Mouse (Mus musculus) hindbrain, embryonic 14.5 days (tissue): ENCODE results near the gene Pla2g4f. TPM values are rescaled to one million over a fixed set of nuclear protein-coding genes. Genes with fewer than 3 reads are reported as not detected.

ENCODE experiments used
- ATAC-seq: fragments of 200-750 bp; cut with Nextera tagmentation; 2 replicates; pipeline ENCODE4 v1.8.0; 2017; ENCODE audit warnings: moderate number of reproducible peaks, mild to moderate bottlenecking, moderate TSS enrichment, moderate library complexity; ENCODE audit not compliant: low FRiP score
- DNase-seq: peaks from one replicate; pipeline ENCODE4 v3.0.0-alpha.2; 2015; ENCODE audit warnings: low spot score
- H3K27ac ChIP-seq: fragments of 300-500 bp; sonication (generic); 2 replicates; pipeline ENCODE4 v1.5.1; 2014; ENCODE audit warnings: mild to moderate bottlenecking, moderate library complexity
- H3K27me3 ChIP-seq: fragments of 300-500 bp; sonication (generic); 2 replicates; pipeline ENCODE4 v1.6.1; 2014; ENCODE audit warnings: mild to moderate bottlenecking, low read length, mixed read lengths; ENCODE audit not compliant: control insufficient read depth, insufficient read depth
- H3K36me3 ChIP-seq: fragments of 300-500 bp; sonication (generic); replicated peaks from 2 replicates; pipeline ENCODE4 v1.6.1; 2014; ENCODE audit not compliant: control insufficient read depth, insufficient read depth
- H3K4me1 ChIP-seq: fragments of 300-500 bp; sonication (generic); replicated peaks from 2 replicates; pipeline ENCODE4 v1.6.1; 2014; ENCODE audit warnings: antibody characterized with exemption, low read length, mixed read lengths; ENCODE audit not compliant: control insufficient read depth, insufficient read depth
- H3K4me2 ChIP-seq: fragments of 300-500 bp; sonication (generic); replicated peaks from 2 replicates; pipeline ENCODE4 v1.6.1; 2014; ENCODE audit warnings: mild to moderate bottlenecking, moderate library complexity
- H3K4me3 ChIP-seq: fragments of 300-500 bp; sonication (generic); replicated peaks from 2 replicates; pipeline ENCODE4 v1.5.1; 2014; ENCODE audit warnings: mild to moderate bottlenecking, low read length
- H3K9ac ChIP-seq: fragments of 300-500 bp; sonication (generic); 2 replicates; pipeline ENCODE4 v1.6.1; 2014
- H3K9me3 ChIP-seq: fragments of 300-500 bp; sonication (generic); 2 replicates; pipeline ENCODE4 v1.6.1; 2016; ENCODE audit warnings: low read length; ENCODE audit not compliant: control insufficient read depth
- WGBS: fragments of 180-500 bp; shearing (Covaris S2); extraction: QIAGEN DNeasy Blood & Tissue Kit; methylation state at CpG from one replicate; pipeline ENCODE4 v1.1.7; 2014; 5-methylcytosine and 5-hydroxymethylcytosine counted together
- polyA plus RNA-seq: library from polyadenylated mRNA; unstranded; fragments of >200 nt; fragmentation: Nextera tagmentation; extraction: Ambion mirVana; gene quantifications from 2 replicates; pipeline ENCODE4 v1.2.1, GENCODE M21; 2014

The Pla2g4f gene
- polyA plus RNA-seq, 1 experiment from 2014 or later: not detected

DNA sequence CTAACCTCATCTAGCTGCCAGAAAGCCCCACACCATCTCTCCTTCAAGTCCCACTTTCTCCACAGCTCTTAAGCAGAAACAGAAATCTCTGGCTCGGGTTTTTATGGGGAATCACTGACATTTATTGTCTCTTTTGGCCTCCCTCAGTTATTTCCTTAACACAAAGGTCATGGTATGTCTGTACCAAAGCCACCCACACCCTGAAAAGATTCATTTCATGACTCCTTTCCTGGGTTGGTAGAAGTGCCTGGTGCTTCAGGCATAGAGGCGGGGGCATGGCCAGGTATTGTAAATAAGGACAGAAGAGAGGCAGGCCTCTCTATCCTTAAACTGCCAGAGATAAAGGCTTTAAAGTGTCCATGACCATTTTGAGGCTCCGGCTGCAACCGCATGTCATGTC, 522 bp upstream of the Pla2g4f start:
- Histone ChIP-seq H3K4me1 (no peaks in the 10 kb centered on the region), H3K27me3 (no peaks in the 10 kb centered on the region), H3K4me3 (no peak overlapping the region), H3K36me3 (peaks cover 44% of the 10 kb centered on the region), H3K4me2 (no peak overlapping the region), H3K9ac (no peak overlapping the region), H3K27ac (no peak overlapping the region), H3K9me3 (no peaks in the 10 kb centered on the region)
- ATAC-seq (no peak), DNase-seq (no peak)
- WGBS: 94% methylated on average over 4 of the region's 4 CpGs

DNA sequence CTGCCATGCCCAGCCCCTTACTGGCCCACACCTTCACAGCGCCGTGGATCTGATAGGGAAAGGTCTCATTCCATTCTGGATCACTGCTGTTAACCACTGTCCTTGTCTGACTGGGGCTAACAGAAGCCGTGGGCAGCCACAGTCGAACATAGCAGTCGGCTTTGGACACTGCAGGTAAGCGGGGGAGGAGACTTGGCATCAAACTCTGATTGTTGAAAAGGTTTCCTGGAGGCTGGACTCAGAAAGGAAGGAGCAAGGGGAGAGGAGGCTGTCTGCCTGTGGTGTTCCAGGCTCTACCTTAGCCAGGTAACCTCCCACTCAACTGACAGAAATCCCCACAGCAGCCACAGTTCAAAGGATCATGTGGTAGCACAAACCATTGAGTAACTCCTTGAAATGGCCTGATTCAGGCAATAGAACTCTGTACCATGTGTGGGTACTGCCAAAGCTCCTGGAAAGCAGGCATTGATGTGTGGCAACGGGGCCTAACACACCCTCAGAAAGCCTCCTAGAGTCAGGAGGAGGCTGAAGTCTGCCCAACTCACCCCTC, 1.6 kb downstream of the Pla2g4f start:
- WGBS: 86% methylated on average over 7 of the region's 7 CpGs
- ATAC-seq (no peak), DNase-seq (no peak)
- Histone ChIP-seq H3K4me1 (no peaks in the 10 kb centered on the region), H3K36me3 (peaks cover 22% of the 10 kb centered on the region), H3K27me3 (no peaks in the 10 kb centered on the region), H3K4me3 (no peak overlapping the region), H3K27ac (no peak overlapping the region), H3K9me3 (no peaks in the 10 kb centered on the region), H3K4me2 (no peak overlapping the region), H3K9ac (no peak overlapping the region)

DNA sequence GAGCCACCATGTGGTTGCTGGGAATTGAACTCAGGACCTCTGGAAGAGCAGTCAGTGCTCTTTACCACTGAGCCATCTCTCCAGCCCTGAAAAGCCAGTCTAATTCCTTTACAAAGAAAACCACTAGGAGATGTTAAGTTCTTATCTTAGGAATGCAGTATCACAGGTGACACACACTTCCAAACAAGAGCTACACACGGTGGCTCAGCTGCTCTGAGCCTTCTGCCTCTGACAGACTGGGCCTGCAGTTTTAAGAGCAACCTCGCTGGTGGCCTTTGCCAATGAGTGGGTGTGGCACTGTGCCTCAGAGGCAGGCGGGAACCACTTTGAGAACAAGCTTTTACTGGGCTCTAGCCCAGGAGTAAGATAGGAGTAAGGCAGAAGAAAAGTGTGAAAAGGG, 9.9 kb downstream of the Pla2g4f start:
- DNase-seq (no peak), ATAC-seq (no peak)
- WGBS: 36% methylated on average over 3 of the region's 3 CpGs

DNA sequence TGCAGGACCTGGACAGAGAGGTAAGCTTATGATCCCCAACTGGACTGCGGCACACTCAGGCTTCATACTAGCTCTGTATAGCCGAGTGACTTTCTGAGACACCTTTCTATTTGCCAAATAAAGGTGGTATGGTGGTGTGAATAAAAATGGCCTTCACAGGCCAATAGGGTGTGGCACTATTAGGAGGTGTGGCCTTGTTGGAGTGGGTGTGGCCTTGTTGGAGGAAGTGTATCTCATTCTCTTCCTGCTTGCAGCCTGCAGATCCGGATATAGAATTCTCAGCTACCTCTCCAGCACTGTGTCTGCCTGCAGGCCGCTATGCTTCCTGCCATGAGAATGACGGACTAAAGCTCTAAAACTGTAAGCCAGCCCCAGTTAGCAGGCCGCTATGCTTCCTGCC, 12.9 kb downstream of the Pla2g4f start:
- 95% methylated on average over 6 of the region's 6 CpGs for WGBS
- DNase-seq (no peak), ATAC-seq (no peak)
- Histone ChIP-seq H3K9ac (no peak overlapping the region), H3K4me1 (no peaks in the 10 kb centered on the region), H3K27me3 (no peaks in the 10 kb centered on the region), H3K4me2 (no peak overlapping the region), H3K27ac (no peak overlapping the region), H3K4me3 (no peak overlapping the region), H3K36me3 (no peaks in the 10 kb centered on the region), H3K9me3 (no peaks in the 10 kb centered on the region)

More for the DNA sequence above, 9.9 kb downstream of the Pla2g4f start:
- Histone ChIP-seq H3K4me3 (no peak overlapping the region), H3K27me3 (no peaks in the 10 kb centered on the region), H3K4me2 (no peak overlapping the region), H3K9me3 (no peaks in the 10 kb centered on the region), H3K9ac (no peak overlapping the region), H3K27ac (no peak overlapping the region), H3K36me3 (no peaks in the 10 kb centered on the region), H3K4me1 (no peaks in the 10 kb centered on the region)

DNA sequence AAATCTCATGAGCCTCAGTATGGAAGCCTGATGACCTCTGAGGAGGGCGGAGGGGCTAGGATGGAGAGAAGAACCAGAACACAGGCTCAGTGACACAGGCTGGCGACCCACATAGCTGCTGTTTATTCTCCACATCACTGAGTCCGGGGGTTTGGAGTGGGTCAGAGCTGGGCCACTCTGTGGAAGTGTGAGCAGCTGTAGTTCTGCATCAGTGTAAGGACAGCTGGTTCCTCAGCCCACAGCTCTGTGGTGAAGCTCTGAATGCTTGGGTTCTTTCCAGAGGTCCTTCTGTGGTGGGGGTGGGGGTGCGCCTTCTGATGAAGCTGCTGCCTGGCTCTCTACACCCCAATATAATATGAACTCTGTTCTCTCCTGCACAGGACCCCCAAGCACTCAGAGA, 14.1 kb downstream of the Pla2g4f start:
- no peaks in the 10 kb centered on the region for H3K9me3 ChIP-seq
- no peaks in the 10 kb centered on the region for H3K4me1 ChIP-seq
- 93% methylated on average over 4 of the region's 4 CpGs for WGBS
- H3K4me2 ChIP-seq: no peak overlapping the region
- no peaks in the 10 kb centered on the region for H3K27me3 ChIP-seq
- H3K27ac ChIP-seq: no peak overlapping the region
- ATAC-seq (no peak), DNase-seq (no peak)
- H3K36me3 ChIP-seq: no peaks in the 10 kb centered on the region
- H3K4me3 ChIP-seq: no peak overlapping the region
- no peak overlapping the region for H3K9ac ChIP-seq

DNA sequence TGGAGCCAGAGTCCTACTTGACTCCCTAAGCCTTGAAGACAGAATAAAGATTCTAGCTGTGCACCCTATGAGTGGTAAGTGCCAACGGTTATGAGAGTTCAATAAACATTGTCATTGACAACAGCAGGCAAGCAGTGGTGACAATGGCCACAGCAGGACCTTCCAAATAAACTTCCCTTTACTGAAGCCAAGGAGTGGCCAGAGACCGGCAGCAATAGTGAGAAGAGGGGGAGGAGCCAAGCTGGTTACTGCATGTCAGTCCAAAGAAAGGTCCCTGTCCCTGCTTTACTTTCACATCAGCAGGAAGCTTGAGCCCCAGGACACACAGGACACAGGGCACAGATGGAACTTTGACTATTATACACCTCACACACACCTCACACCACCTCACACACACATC, 17.8 kb downstream of the Pla2g4f start:
- Histone ChIP-seq H3K9me3 (no peaks in the 10 kb centered on the region), H3K27ac (no peak overlapping the region), H3K4me3 (no peak overlapping the region), H3K36me3 (no peaks in the 10 kb centered on the region), H3K9ac (no peak overlapping the region), H3K27me3 (no peaks in the 10 kb centered on the region), H3K4me2 (no peak overlapping the region), H3K4me1 (no peaks in the 10 kb centered on the region)
- DNase-seq: no peak
- 14% methylated on average over 2 of the region's 2 CpGs for WGBS
- ATAC-seq: no peak

DNA sequence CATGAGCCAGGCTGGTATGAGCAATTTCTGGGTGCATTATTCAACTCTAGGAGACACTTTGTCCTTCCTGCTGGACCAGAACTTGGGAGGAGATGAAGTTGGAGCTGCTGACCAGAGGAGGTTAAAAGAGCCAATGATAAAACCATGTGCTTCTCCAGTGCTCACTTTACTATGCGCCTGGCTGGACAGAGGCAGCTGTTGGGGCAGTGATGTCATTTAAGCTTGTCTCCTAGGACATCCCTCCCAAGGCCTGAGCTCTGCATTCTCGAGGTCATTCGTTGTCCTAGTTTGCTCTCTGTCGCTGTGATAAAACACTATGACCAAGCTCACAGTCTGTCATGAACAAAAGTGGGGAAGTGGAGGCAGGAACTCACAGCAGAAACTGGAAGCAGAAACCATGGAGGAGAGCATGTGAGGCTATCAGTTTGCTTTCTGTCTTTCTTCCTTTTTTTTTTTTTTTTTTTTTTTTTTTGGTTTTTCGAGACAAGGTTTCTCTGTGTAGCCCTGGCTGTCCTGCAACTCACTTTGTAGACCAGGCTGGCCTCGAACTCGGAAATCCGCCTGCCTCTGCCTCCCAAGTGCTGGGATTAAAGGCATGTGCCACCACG, 22.4 kb downstream of the Pla2g4f start:
- DNase-seq (no peak), ATAC-seq (no peak)
- no peak overlapping the region for H3K4me2 ChIP-seq
- no peak overlapping the region for H3K4me3 ChIP-seq
- H3K36me3 ChIP-seq: no peaks in the 10 kb centered on the region
- 89% methylated on average over 8 of the region's 9 CpGs for WGBS
- H3K9ac ChIP-seq: no peak overlapping the region
- H3K27ac ChIP-seq: no peak overlapping the region
- no peaks in the 10 kb centered on the region for H3K4me1 ChIP-seq
- H3K9me3 ChIP-seq: no peaks in the 10 kb centered on the region
- no peaks in the 10 kb centered on the region for H3K27me3 ChIP-seq

DNA sequence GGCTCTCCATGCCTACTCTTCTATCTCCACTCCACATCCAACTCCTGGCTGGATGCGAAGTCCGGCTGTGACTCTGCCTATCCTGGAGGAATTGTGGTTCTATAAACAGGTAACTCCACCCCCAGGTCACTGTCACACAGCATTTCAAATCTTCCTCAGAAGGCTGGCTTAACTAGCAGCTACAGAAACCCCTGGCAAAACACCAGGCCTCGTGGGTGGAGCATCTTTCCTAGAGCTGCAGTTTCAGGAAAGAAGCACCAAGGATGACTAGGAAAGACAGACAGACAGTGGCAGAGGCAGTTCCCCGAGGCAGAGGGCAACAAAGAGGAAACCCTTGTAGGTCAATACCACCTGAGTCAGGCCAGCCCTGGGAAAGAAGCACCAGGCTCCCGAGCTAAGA, 25.0 kb downstream of the Pla2g4f start, which contains the start of gene Pla2g4d:
TSS of gene Pla2g4d (minus strand) at position 203 of the 400 bp plus-strand sequence.
- 78% methylated on average over 5 of the region's 5 CpGs for WGBS

DNA sequence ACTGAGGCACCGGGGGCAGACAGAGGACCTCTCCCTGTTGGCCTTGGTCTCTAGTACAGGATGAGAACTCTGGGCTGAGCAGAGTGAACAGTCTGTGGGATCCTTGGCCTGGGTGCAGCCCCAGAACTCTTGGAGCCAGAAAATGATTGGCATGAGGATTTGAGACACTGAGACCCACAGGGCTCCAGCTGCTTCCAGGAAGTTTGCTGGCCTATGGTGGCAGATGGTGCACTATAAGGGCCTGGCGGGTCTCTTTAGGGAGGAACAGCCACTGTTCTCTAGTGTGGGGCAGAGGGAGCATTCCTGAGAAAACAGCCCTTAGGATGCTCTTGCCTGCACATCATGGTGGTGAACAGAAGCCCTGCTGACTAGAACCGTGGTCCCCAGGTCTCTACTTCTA, 25.6 kb downstream of the Pla2g4f start:
- WGBS: 83% methylated on average over 3 of the region's 3 CpGs
- H3K36me3 ChIP-seq: no peaks in the 10 kb centered on the region
- DNase-seq: no peak

More for the DNA sequence above, 25.0 kb downstream of the Pla2g4f start, which contains the start of gene Pla2g4d:
- no peak within 1 kb of the TSS for H3K27ac ChIP-seq
- no peaks in the 10 kb centered on the region for H3K4me1 ChIP-seq
- no peak within 1 kb of the TSS for H3K4me3 ChIP-seq
- no peak within 1 kb of the TSS for H3K9ac ChIP-seq
- no peaks in the 10 kb centered on the region for H3K9me3 ChIP-seq
- no peak within 1 kb of the TSS for H3K4me2 ChIP-seq
- H3K36me3 ChIP-seq: no peaks in the 10 kb centered on the region
- DNase-seq: no peak
- H3K27me3 ChIP-seq: no peaks in the 10 kb centered on the region
- ATAC-seq: no peak

DNA sequence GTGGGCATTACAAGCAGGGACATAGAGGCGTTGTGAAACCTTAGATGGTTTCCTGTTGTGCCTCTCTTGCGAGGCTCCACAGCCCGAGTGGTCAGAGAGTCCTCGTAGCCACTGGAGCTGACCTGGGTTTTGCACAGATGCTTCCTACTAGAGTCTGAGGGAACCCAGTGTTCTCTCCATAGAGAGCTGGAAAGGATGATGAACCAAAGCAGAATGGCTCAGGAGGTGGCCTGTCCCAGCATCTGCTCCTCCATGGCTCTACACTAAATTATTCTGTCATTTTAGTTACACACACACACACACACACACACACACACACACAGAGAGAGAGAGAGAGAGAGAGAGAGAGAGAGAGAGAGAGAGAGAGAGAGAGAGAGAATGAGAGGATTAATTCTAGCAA, 28.3 kb downstream of the Pla2g4f start:
- WGBS: 66% methylated on average over 4 of the region's 4 CpGs
- DNase-seq (no peak), ATAC-seq (no peak)
- Histone ChIP-seq H3K36me3 (no peaks in the 10 kb centered on the region), H3K9ac (no peak overlapping the region), H3K4me1 (no peaks in the 10 kb centered on the region), H3K27ac (no peak overlapping the region), H3K4me3 (no peak overlapping the region), H3K4me2 (no peak overlapping the region), H3K9me3 (no peaks in the 10 kb centered on the region), H3K27me3 (no peaks in the 10 kb centered on the region)

More for the DNA sequence above, 25.6 kb downstream of the Pla2g4f start:
- H3K9ac ChIP-seq: no peak overlapping the region
- H3K27ac ChIP-seq: no peak overlapping the region
- H3K4me3 ChIP-seq: no peak overlapping the region
- no peak for ATAC-seq
- H3K9me3 ChIP-seq: no peaks in the 10 kb centered on the region
- H3K4me2 ChIP-seq: no peak overlapping the region
- H3K27me3 ChIP-seq: no peaks in the 10 kb centered on the region
- H3K4me1 ChIP-seq: no peaks in the 10 kb centered on the region
